Mouse (Mus musculus) kidney, postnatal 25 days (tissue): ENCODE measurements around the gene Cebpa.
A peak's percentile ranks its signal among the peaks of the same experiment; 100 is the strongest.

Source experiments
- DNase-seq, 2 experiments: peaks; one replicate each; pipeline ENCODE4 v3.0.0; 2021; ENCODE audit warnings: mixed read lengths in 2 of 2

The Cebpa gene

DNA sequence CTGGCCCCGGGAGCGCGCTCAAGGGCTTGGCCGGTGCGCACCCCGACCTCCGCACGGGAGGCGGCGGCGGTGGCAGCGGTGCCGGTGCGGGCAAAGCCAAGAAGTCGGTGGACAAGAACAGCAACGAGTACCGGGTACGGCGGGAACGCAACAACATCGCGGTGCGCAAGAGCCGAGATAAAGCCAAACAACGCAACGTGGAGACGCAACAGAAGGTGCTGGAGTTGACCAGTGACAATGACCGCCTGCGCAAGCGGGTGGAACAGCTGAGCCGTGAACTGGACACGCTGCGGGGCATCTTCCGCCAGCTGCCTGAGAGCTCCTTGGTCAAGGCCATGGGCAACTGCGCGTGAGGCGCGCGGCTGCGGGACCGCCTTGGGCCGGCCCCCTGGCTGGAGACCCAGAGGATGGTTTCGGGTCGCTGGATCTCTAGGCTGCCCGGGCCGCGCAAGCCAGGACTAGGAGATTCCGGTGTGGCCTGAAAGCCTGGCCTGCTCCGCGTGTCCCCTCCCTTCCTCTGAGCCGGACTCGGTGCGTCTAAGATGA is 1.1 kb downstream of the Cebpa start:
- DNase-seq: peak; percentile 77 to 92

DNA sequence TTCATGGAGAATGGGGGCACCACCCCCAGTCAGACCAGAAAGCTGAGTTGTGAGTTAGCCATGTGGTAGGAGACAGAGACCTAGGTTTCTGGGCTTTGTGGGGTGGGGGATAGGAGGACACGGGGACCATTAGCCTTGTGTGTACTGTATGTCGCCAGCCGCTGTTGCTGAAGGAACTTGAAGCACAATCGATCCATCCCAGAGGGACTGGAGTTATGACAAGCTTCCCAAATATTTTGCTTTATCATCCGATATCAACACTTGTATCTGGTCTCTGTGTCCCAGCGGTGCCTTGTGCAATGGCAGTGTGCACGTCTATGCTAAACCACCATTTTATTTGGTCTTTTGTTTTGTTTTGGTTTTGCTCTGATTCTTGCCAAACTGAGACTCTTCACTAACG is 2.1 kb downstream of the Cebpa start:
- DNase-seq: no peak

DNA sequence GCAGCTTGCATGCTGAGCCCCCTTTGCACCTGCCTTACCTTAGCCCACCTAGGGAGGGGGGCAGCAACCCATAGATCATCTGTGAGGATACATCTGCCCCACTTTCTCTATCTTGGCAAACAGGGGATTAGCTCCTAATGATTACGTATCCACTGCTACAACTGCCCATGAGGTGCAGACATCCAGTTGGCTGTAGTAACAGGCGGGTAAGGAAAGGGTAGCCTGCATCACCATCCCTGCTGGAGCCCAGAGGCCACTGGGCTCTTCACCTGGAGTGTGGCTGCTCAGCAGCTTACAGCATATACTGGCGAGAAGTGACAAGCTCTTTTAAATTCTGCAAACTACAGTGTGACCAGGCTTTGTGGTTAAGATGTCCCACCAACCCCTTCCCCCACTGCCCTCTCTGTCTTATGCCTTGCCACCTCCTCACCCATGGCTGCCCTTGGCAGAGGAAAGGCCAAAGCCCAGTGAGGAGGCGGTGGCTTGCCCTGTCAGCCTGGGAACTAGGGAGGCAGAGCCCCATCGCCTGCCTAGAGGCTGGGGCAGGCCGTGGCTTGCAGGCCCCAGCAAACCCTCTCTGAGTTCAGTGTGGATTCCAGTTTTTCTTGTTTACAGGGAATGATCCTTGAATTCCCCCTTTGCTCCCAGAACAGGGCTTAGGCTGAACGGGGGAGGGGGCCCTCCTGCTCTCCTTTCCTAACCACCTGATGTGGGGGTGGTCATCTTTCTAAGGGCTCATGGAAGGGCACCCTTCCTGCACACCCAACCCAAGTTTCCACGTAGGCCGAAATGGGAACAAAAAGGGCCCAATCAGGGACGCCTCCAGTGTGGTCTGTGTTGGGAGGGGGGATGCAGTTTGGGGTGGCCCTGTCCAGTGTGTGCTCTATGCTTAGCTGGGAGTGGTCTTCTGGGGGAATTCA is 3.6 kb downstream of the Cebpa start:
- peak in 1 of 2 experiments; percentile 20 for DNase-seq

DNA sequence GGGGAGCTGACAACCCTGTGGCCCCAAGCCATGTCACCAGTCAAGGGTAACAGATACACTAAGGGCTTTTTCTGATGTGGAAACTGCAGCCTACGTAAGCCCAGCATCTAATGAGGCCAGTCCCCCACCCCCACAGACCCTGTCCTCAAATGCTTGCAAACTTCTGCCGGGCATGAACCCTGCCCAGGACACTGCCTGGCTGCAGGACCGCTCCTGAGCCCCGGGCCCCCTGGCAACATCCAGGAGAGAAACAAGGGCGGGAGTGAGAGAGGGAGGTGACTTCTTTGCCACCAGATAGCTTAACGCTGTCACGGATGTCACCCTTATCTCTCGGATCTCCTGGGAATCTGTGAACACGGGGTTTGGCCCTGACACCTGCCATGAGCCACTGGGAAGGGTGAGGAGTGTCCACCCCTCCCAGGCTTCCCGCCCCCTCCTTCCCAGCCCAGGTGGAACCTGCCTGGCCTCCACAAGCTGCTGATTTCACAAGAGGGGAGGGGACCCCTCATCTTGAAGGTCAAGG is 4.4 kb downstream of the Cebpa start:
- DNase-seq: no peak

DNA sequence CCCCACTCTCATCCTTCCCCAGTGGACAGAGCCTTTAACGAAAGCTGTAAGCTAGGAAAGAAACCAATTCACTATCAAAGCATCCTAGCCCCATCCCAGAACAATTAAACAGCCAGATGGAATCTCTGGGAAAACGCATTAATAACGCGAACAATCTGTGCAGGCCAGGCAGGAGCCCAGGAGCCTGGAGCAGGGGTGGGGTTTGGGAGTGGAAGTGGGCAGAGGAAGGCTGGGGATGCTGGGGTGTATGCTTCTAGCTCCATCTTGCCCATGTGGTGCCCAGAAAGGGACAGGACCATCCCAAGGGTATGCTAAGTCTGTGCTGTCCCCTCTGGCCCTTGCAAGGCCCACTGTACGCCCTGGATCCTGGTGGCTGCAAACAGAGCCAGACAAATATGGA is 5.1 kb downstream of the Cebpa start:
- DNase-seq: no peak

DNA sequence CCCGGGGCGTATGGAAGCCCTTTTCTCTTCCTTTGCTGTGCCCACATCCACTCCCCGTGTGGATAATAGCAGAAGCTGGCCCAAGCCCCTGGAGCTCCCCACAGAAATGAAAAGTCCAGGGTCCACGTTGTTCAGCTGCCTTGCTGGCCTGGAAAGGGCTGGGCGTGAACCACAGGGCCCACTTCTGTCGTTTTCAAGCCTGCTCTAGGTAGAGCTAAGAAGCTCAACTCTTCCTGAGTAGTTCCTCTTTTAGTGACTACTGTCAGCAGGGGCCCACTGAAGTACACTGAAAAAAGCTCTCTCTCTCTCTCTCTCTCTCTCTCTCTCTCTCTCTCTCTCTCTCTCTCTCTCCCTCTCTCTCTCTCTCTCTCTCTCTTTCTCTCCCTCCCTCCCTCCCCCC is 5.7 kb downstream of the Cebpa start:
- DNase-seq: peak in 1 of 2 experiments; percentile 24

DNA sequence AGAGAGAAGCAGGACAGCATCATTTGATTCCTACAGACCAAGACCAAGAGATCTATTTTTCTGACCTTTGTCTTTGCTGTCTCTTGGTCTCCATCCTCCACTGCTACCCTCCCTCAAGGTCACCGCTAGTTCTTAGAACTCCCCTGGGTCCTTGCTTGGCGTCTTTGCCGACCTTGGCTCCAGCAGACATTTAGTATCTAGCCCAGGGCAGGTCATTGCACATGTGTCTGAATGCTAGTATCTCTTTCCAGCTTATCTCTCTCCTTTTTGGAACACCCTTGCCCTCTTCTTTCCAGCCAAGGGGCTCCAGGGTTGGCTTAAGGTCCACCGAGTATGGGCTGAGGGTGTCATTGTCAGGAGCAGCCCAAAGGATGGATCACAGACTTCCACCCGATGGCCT is 6.9 kb downstream of the Cebpa start:
- no peak for DNase-seq

DNA sequence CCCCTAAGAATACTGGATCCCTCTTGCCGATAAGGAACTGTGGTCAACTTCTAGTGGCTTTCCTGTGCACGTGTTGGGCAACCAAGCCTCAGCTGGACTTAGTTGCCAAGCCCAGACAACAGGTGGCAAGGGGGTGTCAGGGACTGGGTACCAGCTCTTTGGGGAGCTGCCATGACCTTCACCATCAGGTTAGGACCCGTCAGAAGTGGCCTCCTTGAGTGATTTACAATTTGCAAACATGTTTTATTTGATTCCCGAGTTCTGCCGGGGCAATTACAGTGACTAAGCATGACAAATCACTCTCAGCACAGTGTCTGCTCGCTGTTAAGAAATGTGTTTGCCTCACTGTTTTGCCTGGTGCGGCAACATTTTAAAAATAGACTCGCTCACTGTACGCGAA is 7.9 kb downstream of the Cebpa start:
- DNase-seq: no peak

DNA sequence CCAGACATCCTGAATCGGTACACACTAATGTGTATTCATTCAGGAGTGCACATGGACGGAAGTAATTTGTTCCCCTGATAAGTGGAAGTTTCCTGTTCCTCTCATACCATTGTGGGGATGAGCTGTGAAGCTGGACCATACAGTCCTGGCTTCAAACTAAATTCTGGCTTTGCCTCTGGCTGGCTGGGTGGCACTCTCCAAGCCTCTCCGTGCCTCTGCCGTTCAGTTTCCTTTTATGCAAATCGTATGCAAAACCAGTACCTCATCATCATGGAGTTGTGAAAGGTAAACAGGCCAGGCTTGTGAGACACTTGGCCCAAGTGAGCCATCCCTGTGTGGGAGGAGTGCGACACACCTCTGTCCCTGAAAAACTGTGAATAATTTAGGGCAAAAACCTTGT is 8.6 kb downstream of the Cebpa start:
- peak in 1 of 2 experiments; percentile 28 for DNase-seq

DNA sequence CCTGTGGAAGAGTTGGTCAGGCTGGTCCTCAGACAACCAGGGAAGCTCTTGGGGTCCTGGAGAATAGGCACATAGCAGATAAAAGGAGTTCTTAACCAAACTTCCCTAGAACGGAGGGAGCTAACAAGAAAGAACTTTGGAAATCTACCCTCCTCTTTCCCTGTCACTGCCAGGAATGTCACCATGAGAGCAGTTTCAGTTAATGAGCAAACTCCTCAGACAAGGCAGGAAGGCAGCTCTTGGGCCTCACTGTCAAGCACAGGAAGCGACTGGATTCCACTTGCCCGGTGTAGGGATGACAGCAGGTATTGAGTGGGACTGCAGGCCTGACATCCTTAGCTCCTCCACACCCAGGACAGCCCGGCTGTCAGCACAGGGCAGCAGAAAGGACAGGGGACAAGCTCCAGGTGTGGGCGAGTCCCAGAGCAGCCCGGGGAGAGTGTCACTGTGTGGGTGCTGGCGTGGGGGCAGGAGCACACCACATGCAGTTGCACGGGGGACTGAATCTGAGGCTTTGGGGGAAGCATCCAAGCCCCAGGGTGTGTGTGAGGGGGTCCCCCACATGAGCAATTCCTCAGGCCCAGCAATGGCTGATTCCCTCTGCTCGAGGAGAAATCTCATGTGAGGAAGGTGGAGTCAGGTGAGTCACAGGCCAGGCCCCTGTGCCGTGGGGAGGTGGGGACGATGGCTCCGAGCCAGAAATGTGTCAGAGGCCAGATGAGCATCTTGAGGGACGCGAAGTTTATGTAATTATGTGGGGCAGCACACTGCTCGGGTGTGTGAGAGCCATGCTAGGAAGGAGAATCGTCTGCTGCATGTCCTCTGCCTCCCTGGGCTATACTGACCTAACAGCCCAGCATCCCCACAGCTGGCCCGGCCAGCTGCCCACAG is 9.8 kb downstream of the Cebpa start:
- DNase-seq: peak in 1 of 2 experiments; percentile 57

DNA sequence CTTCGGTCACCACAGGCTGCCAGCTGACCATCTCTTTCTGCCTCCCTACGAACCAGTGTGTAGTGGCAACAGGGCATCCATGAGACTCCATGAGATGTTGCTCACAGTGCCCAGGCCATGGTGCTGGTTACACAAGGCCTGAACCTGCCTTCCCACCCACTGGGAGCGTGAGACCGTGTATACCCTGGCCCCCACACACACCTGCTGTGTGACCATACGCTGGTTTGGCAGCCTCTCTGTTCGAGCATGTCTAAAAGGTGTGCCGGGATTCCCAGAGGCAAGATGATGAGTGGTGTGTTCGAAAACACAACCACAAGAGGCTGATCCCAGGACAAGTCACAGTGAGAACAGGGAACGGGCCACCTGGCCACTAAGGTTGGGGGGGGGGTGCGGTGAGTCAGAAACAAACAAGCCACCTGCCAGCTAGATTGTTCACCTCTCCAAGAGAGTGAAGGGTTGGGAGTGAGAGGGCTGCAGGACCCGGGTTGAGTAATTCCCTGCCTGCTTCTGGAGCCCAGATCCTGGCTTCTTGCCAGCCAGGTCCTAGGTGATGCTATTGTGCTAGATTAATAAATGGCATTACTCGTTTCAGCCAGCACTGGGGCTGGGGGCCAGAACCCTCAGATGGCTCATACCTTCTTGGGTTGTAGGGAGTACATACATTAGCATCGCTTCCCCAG is 11.1 kb downstream of the Cebpa start:
- DNase-seq: peak; percentile 39 to 41

DNA sequence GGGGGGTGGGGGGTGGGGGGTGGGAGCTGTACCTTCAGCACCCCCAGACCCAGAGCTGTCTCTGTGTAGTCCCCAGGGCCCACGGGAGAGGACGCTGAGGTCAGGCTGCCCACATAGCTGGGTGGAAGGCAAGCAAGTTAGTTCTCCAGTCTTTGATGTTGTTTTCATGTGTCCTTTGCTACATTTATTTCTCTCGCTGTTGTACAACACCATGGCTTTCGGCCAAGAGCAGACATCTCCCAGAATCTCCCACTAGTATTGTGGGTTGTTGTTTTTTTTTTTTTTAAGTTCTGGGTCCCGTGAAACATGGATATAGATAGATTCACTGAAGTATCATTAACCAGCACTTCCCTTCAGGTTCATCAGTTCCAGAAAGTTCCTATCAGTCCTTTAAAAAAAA is 11.8 kb downstream of the Cebpa start:
- DNase-seq: no peak

DNA sequence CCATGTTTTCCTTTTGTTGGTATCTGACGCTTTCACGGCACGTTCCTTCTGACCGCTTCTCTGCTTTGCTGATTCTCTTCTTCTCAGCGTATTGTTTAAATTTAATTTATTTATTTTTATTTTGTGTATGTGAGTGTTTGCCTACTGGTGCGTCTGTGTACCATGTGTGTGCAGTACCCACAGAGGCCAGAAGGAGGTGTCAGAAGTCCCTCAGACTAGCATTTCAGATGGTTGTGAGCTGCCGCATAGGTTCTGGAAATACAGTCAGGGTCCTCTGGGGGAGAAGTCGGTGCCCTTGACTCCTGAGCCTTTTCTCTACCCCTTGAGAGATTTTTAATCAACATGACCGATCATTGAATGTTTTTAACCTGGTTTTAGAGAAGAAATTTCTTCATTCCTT is 12.5 kb downstream of the Cebpa start:
- DNase-seq: no peak

DNA sequence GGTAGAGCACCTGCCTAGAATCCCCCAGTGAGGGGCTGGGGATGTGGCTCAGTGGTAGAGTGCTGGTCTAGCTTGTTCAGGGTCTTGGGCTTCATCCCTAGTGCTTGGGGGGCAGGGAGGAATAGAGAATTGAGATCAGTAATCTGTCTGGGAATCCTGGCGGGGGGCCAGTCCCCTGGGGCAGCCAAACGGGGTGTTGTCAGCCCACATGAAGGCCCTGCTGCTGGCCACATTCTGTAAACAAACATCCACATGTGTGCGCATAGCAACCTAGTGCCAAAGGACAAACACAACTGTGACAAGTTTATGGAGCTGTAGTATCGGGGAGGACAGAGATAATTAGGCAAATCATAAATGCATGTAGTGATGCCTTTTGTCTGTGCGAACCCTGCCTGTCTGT is 15.5 kb downstream of the Cebpa start:
- DNase-seq: no peak

DNA sequence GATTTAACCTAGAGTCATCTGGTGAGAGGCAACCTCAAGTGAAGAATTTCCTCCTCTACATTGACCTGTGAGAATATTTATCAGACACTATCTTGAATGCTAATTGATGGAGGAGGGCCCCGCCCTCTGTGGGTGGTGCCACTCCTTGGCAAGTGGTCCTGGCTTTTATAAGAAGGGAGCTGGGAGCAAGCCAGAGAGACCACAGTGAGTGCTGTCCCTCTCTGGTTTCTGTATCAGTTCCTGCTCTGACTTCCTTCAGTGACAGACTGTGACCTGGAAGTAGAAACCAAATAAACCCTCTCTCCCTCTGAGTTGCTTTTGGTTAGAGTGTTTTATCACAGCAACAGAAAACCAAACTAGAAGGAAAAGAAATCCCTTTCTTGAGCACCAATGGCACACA is 18.4 kb downstream of the Cebpa start:
- no peak for DNase-seq

DNA sequence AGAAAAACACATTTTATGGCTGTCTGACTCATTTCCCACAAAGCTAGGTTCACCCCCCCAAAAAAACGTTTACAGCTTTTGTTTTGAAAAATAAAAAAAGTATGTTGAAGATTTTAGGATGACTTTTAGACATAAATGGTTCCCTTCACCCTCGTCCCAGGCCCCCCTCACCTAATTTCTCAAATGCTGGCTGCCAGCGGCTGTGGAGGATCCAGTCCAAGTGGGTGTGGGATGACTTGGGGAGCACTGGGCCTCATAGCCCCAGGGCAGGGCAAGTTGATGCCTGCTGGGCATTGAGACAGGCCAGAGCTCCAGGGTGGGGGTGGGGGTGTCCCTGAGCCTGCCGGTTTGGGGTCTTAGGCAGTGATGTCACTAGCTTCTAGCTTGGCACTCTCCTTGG is 19.4 kb downstream of the Cebpa start:
- DNase-seq: no peak

DNA sequence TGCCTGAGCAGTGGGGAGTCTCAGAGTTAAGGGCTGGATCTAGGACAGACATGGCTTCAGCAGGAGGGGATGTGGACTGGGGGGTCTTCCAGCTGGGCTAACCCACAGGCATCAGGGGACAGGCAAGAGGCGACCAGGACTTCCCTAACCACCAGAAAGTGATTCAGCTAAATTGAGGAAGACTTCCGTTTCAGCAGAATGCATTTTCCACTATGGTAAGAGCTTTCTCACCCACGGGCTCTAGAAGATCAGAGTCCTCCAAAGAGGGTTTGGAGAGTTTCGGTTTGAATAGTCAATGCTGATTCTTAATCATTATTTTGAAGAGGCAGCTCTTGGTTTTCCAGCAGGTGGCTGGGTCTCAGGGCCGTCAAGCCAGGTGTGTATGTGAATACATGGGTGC is 20.8 kb downstream of the Cebpa start:
- no peak for DNase-seq

DNA sequence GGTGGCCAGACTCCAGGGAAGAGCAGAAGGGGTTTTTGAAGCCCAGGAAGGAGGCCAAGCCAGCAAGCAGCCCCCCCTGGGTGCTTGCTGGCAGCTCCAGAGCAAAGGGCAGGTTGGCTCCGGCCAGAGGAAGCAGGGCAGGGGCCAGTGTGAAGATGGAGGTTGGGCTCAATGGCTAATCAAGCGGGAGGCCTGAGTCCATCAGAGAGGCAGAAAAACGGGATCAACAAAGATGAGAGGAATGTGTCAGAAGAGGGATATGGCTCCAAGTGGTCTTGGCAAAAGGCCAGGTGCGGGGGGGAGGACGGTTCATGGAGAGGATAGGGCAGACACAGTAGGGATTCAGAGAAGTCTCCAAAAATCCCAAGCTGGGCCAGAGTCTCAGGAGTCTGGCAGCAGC is 22.4 kb downstream of the Cebpa start:
- peak; percentile 61 to 89 for DNase-seq

DNA sequence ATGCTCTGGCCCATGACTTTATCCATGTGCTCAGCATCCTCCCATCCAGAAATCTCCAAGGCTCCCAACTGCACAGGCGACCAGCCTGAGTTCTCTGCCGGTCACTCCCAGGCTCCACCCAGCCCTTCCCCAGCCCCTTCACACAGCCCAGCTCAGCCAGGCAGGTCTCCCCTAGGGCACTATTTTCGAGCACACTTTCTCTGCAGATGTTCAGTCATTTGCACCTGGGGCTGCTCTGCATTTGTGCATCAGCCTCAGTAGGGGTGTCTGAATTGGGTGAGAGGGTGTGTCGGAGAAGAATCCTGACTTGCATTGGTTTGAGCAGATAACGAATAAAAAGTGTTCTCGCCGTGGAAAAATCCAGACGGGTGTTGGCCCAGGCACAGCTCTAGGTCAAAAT is 23.4 kb downstream of the Cebpa start:
- no peak for DNase-seq

DNA sequence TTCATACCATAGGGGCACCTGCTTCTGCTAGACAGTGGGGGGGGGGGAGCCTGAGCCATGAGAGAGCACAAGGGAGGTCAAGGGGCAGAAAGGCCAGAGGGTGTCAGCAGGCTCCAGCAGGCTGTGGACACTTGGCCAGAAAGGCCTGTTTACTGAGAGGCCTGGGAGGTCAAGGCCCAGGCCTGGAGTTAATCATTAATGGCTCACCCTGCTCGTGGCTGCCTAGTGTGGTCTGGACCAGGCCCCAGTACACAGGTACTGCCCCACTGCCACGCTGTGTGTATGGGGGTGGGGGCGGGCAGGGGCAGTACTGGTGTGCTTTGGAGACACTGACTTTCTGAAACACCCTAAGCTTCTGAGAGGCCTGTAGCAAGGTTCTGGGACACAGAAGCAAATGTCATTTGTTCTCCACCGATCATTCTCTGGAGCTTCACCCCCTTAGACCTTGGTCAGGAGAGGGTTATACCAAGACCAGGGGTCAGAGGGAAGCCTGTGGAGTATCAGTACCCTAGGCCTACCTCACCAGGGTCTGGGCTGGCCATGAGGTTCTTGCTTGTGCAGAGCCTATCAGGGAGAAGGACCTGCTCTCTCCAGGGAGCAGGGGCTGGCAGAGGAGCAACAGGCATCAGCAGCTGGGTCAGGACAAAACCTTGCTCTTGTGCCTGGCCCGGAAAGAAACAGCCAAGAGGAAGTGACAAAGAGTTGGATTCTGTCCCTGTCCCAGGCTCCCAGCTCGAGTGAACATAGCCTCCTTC is 24.9 kb downstream of the Cebpa start:
- DNase-seq: peak; percentile 88 to 97

DNA sequence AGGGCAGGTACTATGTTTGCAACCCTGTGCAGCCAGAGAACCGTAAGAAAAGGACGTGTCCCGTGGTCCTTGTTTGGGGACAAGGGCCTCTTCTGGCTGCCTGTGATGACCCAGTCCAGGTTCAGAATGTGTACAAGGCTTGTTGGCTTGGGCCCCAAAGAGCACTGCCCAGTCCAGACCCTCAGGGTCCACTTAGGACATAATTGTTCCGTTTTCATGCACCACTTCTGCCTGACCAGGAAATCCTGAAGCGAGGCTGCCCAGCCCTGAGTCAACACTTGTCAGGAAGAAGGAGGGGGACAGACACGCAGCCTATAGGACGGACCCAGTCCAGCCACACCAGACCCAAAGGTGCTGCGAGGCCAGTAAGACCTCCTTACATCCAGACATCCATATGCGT is 26.0 kb downstream of the Cebpa start:
- no peak for DNase-seq

DNA sequence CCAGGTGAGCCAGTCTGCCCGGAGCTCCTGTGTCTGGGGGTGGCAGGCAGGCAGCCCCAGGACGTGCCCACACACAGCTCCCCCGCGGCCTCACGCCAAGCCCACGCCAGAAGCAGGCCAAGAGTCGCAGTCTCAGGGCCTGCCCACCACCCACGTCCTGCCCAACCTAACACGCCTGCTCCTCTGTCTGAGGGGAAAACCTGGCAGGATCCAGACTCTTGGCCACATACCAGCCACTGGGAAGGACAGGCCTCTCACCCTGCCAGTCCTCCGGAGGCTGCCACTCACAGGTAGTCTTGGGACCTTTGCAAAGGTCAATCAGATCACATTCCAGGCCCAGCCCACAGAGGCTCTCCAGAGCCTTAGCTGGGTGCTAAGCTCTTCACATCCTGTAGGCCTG is 27.2 kb downstream of the Cebpa start:
- peak; percentile 78 to 91 for DNase-seq
